Mouse (Mus musculus) stomach, embryonic 14.5 days (tissue): ENCODE results near the gene Wdr31. TPM values are rescaled to one million over a fixed set of nuclear protein-coding genes. Genes with fewer than 3 reads are reported as not detected.

Experiments
- ATAC-seq: fragments of 200-750 bp; cut with Nextera tagmentation; 2 replicates; pipeline ENCODE4 v1.8.0; 2017; ENCODE audit warnings: low read depth, moderate TSS enrichment; ENCODE audit not compliant: insufficient number of reproducible peaks, insufficient read depth, low FRiP score
- H3K27ac ChIP-seq: fragments of 300-500 bp; sonication (generic); 2 replicates; pipeline ENCODE4 v1.5.1; 2014; ENCODE audit warnings: mild to moderate bottlenecking, low read length, moderate library complexity, mixed read lengths
- H3K27me3 ChIP-seq: fragments of 300-500 bp; sonication (generic); 2 replicates; pipeline ENCODE4 v1.6.1; 2014; ENCODE audit warnings: low read length, control low read depth, mixed read lengths; ENCODE audit not compliant: control insufficient read depth, insufficient read depth
- H3K36me3 ChIP-seq: fragments of 300-500 bp; sonication (generic); 2 replicates; pipeline ENCODE4 v1.6.1; 2014; ENCODE audit warnings: mild to moderate bottlenecking, control low read depth, low read length, moderate library complexity, mixed read lengths; ENCODE audit not compliant: control insufficient read depth, insufficient read depth
- H3K4me1 ChIP-seq: fragments of 300-500 bp; sonication (generic); 2 replicates; pipeline ENCODE4 v1.6.1; 2014; ENCODE audit warnings: low read length, control low read depth, mixed read lengths; ENCODE audit not compliant: control insufficient read depth, insufficient read depth
- H3K4me2 ChIP-seq: fragments of 300-500 bp; sonication (generic); replicated peaks from 2 replicates; pipeline ENCODE4 v1.6.1; 2014; ENCODE audit warnings: low read depth, low read length, control low read depth
- H3K4me3 ChIP-seq: fragments of 300-500 bp; sonication (generic); 2 replicates; pipeline ENCODE4 v1.5.1; 2014; ENCODE audit warnings: low read depth, low read length, control low read depth
- H3K9ac ChIP-seq: fragments of 300-500 bp; sonication (generic); replicated peaks from 2 replicates; pipeline ENCODE4 v1.6.1; 2014; ENCODE audit warnings: low read depth, mild to moderate bottlenecking, control low read depth, low read length, moderate library complexity, mixed read lengths
- H3K9me3 ChIP-seq: fragments of 300-500 bp; sonication (generic); 2 replicates; pipeline ENCODE4 v1.6.1; 2016; ENCODE audit warnings: low read depth, low read length, control low read depth; ENCODE audit not compliant: control insufficient read depth
- WGBS: fragments of 180-500 bp; shearing (Covaris S2); extraction: QIAGEN DNeasy Blood & Tissue Kit; methylation state at CpG from one replicate; pipeline ENCODE4 v1.1.7; 2014; 5-methylcytosine and 5-hydroxymethylcytosine counted together
- polyA plus RNA-seq: library from polyadenylated mRNA; unstranded; fragments of >200 nt; fragmentation: Nextera tagmentation; extraction: Ambion mirVana; gene quantifications from 2 replicates; pipeline ENCODE4 v1.2.1, GENCODE M21; 2014

The Wdr31 gene
- polyA plus RNA-seq, 1 experiment from 2014 or later, result 11.0 TPM

DNA sequence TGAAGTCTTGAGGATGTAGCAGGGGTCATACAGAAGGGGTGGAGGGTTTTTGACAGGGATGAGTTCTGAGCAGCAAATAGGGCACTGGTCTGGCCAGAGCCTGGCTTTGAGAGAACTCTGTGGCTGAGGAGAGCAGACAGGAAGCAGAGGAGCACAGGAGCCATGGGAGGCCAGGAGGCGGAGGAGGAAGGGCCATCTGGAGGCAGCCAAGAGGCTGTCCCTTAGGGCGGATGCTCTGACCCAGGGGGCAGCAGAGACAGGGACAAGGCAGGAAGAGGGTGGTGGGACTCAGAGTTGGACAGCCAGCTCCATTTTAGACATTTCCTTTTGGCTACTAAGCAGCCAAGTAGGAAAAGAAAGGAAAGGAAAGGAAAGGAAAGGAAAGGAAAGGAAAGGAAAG lies 45.4 kb upstream of the Wdr31 start:
- no peak for ATAC-seq
- Histone ChIP-seq H3K27ac (peak overlapping the region; percentile 45; the same call in 1 of the 2 replicates), H3K4me2 (peak overlapping the region; percentile 11; the same call in 1 of the 2 replicates), H3K27me3 (no peaks in the 10 kb centered on the region), H3K4me3 (no peak overlapping the region), H3K36me3 (peaks cover 28% of the 10 kb centered on the region), H3K9ac (no peak overlapping the region), H3K4me1 (peaks cover 30% of the 10 kb centered on the region), H3K9me3 (no peaks in the 10 kb centered on the region)
- WGBS, result 35% methylated on average over 2 of the region's 2 CpGs

DNA sequence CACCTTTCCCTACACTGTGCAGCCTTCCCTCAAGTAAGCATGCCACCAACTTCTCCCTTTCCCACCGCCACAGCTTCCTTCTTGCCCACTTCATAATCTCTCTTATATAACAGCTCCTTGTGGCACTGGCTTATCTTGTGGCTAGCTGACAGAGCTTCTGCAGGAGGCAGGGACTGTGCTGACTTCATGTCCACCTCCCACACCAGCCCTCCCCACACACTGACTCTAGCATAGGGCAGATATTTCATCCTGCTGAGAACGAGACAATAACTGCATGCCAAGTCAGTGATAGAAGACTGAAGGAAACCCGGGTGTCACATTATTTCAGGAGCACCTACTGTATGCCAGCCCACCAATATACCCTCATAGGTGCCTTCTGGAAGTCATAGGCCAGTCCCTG lies 44.8 kb upstream of the Wdr31 start:
- Histone ChIP-seq H3K9me3 (no peaks in the 10 kb centered on the region), H3K36me3 (peaks cover 34% of the 10 kb centered on the region), H3K9ac (no peak overlapping the region), H3K4me1 (peaks cover 30% of the 10 kb centered on the region), H3K4me3 (no peak overlapping the region), H3K4me2 (no peak overlapping the region), H3K27me3 (no peaks in the 10 kb centered on the region), H3K27ac (peak overlapping the region; percentile 6; the same call in 1 of the 2 replicates)
- ATAC-seq, result no peak
- WGBS, result 69% methylated on average over 3 of the region's 3 CpGs

- no peak for ATAC-seq
- peaks cover 30% of the 10 kb centered on the region for H3K4me1 ChIP-seq
- no peak overlapping the region for H3K4me2 ChIP-seq
- no peaks in the 10 kb centered on the region for H3K27me3 ChIP-seq
- WGBS, result 83% methylated on average over 7 of the region's 7 CpGs
- H3K9ac ChIP-seq, result no peak overlapping the region
- H3K4me3 ChIP-seq, result no peak overlapping the region
- H3K9me3 ChIP-seq, result no peaks in the 10 kb centered on the region
- no peak overlapping the region; the same call in 1 of the 2 replicates for H3K27ac ChIP-seq
- peaks cover 38% of the 10 kb centered on the region for H3K36me3 ChIP-seq
Observed at GRCm38 (mm10) chr4:62514995-62515394, 44.3 kb upstream of the Wdr31 start.

- 56% methylated on average over 11 of the region's 11 CpGs for WGBS
- H3K36me3 ChIP-seq, result peaks cover 47% of the 10 kb centered on the region
Observed at GRCm38 (mm10) chr4:62513998-62514506, 43.4 kb upstream of the Wdr31 start.

GRCm38 (mm10) chr4:62509946-62510345 lies 39.2 kb upstream of the Wdr31 start:
- Histone ChIP-seq H3K36me3 (peaks cover 65% of the 10 kb centered on the region), H3K9me3 (no peaks in the 10 kb centered on the region), H3K4me1 (peaks cover 3% of the 10 kb centered on the region; the same call in 1 of the 2 replicates), H3K4me2 (no peak overlapping the region), H3K9ac (no peak overlapping the region), H3K27me3 (no peaks in the 10 kb centered on the region), H3K27ac (no peak overlapping the region), H3K4me3 (no peak overlapping the region)
- WGBS, result 89% methylated on average over 11 of the region's 11 CpGs
- ATAC-seq, result no peak

More at GRCm38 (mm10) chr4:62513998-62514506, 43.4 kb upstream of the Wdr31 start:
- Histone ChIP-seq H3K27ac (no peak overlapping the region), H3K9ac (no peak overlapping the region), H3K4me2 (no peak overlapping the region), H3K9me3 (no peaks in the 10 kb centered on the region), H3K4me3 (no peak overlapping the region), H3K27me3 (no peaks in the 10 kb centered on the region), H3K4me1 (peaks cover 30% of the 10 kb centered on the region)
- no peak for ATAC-seq

DNA sequence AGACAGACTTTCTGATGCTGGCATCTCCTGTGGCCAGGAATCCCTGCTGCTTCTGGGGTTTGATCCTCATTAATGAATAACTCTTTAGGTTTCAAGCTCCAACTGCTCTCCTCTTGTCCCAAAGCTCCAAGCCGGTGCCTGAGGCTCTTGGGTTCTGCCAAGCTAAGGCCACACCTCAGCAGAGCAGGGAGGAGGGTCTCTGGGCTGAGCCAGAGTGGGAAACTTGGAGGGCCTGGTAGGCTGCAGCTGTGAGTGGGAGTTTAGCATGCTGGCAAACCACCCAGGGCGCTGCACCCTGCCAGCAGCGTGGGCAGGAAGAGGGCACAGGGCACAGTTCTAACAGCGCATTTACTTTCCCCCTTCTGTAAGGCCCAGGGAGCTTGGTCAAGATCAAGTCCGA lies 38.1 kb upstream of the Wdr31 start:
- Histone ChIP-seq H3K4me3 (no peak overlapping the region), H3K36me3 (peaks cover 62% of the 10 kb centered on the region), H3K9ac (no peak overlapping the region), H3K27me3 (no peaks in the 10 kb centered on the region), H3K4me2 (no peak overlapping the region), H3K9me3 (no peaks in the 10 kb centered on the region), H3K4me1 (no peaks in the 10 kb centered on the region), H3K27ac (no peak overlapping the region)
- 91% methylated on average over 5 of the region's 5 CpGs for WGBS
- no peak for ATAC-seq

DNA sequence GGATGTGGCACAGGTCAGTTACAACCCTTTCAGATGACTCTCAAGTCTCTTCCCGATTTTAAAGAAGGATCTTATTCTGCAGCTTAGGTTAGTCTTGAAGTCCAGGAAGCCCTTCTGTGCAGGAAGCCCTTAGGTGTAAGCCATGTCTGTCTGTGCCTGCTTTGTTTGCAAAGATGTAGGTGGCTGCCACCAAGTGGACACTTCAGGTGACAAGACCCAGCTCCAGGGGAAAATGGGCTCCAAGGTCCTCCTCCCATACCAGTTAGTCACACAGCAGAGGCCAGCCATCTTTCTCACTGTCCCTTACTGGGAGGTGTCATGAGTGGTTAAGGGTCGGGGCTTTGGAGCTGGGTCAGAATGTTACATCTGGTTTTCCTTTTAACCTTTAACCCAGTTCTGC lies 36.1 kb upstream of the Wdr31 start:
- 67% methylated on average over 2 of the region's 2 CpGs for WGBS
- no peak for ATAC-seq
- Histone ChIP-seq H3K9me3 (no peaks in the 10 kb centered on the region), H3K4me2 (no peak overlapping the region), H3K27me3 (no peaks in the 10 kb centered on the region), H3K4me1 (no peaks in the 10 kb centered on the region), H3K36me3 (peaks cover 44% of the 10 kb centered on the region), H3K9ac (no peak overlapping the region), H3K4me3 (no peak overlapping the region), H3K27ac (no peak overlapping the region)

GRCm38 (mm10) chr4:62505991-62506390 lies 35.3 kb upstream of the Wdr31 start:
- H3K9ac ChIP-seq, result no peak overlapping the region
- H3K27me3 ChIP-seq, result no peaks in the 10 kb centered on the region
- H3K4me3 ChIP-seq, result no peak overlapping the region
- no peak overlapping the region for H3K4me2 ChIP-seq
- no peak for ATAC-seq
- H3K36me3 ChIP-seq, result peaks cover 37% of the 10 kb centered on the region
- H3K9me3 ChIP-seq, result no peaks in the 10 kb centered on the region
- 83% methylated on average over 3 of the region's 3 CpGs for whole genome bisulfite sequencing
- 0 out of 2 replicates have a peak, but pooled peaks cover under 1% of the 10 kb centered on the region for H3K4me1 ChIP-seq
- no peak overlapping the region for H3K27ac ChIP-seq
